In genomic region chr3:88627114-88627513, GRCm38 (mm10) we compare ENCODE assay signal across 17 mouse cellular contexts. TPM values are rescaled to one million over a fixed set of nuclear protein-coding genes. Genes with fewer than 3 reads are reported as not detected.
A peak's percentile ranks its signal among the peaks of the same experiment; 100 is the strongest.
DNase-seq lines count a peak whose midpoint lies in the region; ATAC-seq and TF ChIP-seq lines count a peak whose summit lies in the region.
"Had no signal": no experiment of that assay in that cellular context is flagged by ENCODE, and none has a peak within 500 bp of the region (broad histone marks: within the 10 kb centered on the region; RNA-seq: fewer than 3 reads in every experiment).

No protein-coding gene starts in this region.

- peak in 1 of 2 experiments; percentile 9 for DNase-seq in left cerebral cortex, adult 2 months (ENCODE audit: extremely low spot score in 1 of 2, low spot score in 2 of 2)
- no peak for DNase-seq in left cerebral cortex, postnatal 14 days (ENCODE audit: low spot score in 2 of 2)
- DNase-seq in liver, postnatal 0 days, result no peak
- DNase-seq in urinary bladder, postnatal 36 days (ENCODE audit: low spot score in 2 of 2), result no peak
- DNase-seq: cerebellum, adult 11 months; forebrain, postnatal 0 days; right cerebral cortex, adult 18-20 months; thymus, postnatal 25 days had no signal

- H3K4me1 ChIP-seq in heart, embryonic 15.5 days (replicated peaks), result peaks cover 90% of the 10 kb centered on the region
- H3K4me1 ChIP-seq in heart, embryonic 11.5 days (ENCODE audit: control insufficient read depth, insufficient read depth, low read length), result peaks cover 77% of the 10 kb centered on the region
- H3K4me1 ChIP-seq in liver, postnatal 0 days (ENCODE audit: insufficient read depth), result peaks cover 62% of the 10 kb centered on the region

- ATAC-seq in heart, embryonic 15.5 days (replicated peaks; ENCODE audit: insufficient number of reproducible peaks, insufficient read depth, low FRiP score, low read depth), result no peak
- ATAC-seq in heart, embryonic 11.5 days (replicated peaks; ENCODE audit: insufficient number of reproducible peaks, low FRiP score, low TSS enrichment), result no peak
- peak; percentile 41 for ATAC-seq in common myeloid progenitor, adult 5-6 weeks (replicated peaks; ENCODE audit: low read depth, poor library complexity, severe bottlenecking)
- ATAC-seq in liver, postnatal 0 days, result peak; percentile 30; the same call in 1 of the 2 replicates
- ATAC-seq in CD4-positive, CD25-positive, alpha-beta regulatory T cell, adult 4 months, result no peak
- ATAC-seq: forebrain, postnatal 0 days; inflammation-experienced regulatory T-cells, adult 6 months had no signal

- intact Hi-C loops in left cerebral cortex, adult 2 months (cut with DNase I), result no loop called here
- intact Hi-C loops in left cerebral cortex, postnatal 14 days (cut with DNase I), result no loop called here

- H3K4me2 ChIP-seq in heart, embryonic 15.5 days, result no peak overlapping the region
- no peak overlapping the region for H3K4me2 ChIP-seq in heart, embryonic 11.5 days
- no peak overlapping the region for H3K4me2 ChIP-seq in liver, postnatal 0 days (ENCODE audit: low read depth, low read length)
- H3K4me2 ChIP-seq: limb, embryonic 15.5 days had no signal

- H3K27ac ChIP-seq in heart, embryonic 15.5 days, result peak overlapping the region; percentile 35; the same call in 1 of the 2 replicates
- no peak overlapping the region; the same call in 1 of the 2 replicates for H3K27ac ChIP-seq in heart, embryonic 11.5 days (ENCODE audit: low read depth, low read length)
- H3K27ac ChIP-seq in left cerebral cortex, adult 2 months, result peak overlapping the region; percentile 97
- no peak overlapping the region for H3K27ac ChIP-seq in liver, postnatal 0 days (ENCODE audit: low read depth)

- TF ChIP-seq CTCF in left cerebral cortex, adult 2 months (IDR thresholded peaks at IDR 0.05), result no peak
- no peak for TF ChIP-seq CTCF in liver, postnatal 0 days (IDR thresholded peaks at IDR 0.05; ENCODE audit: low read depth)

- H3K36me3 ChIP-seq in heart, embryonic 15.5 days, result peaks cover 11% of the 10 kb centered on the region
- H3K36me3 ChIP-seq in heart, embryonic 11.5 days (ENCODE audit: control insufficient read depth, insufficient read depth, low read length), result peaks cover 22% of the 10 kb centered on the region
- peaks cover 35% of the 10 kb centered on the region for H3K36me3 ChIP-seq in liver, postnatal 0 days (replicated peaks; ENCODE audit: insufficient read depth, low read length)

- H3K9me3 ChIP-seq in heart, embryonic 15.5 days (replicated peaks), result no peaks in the 10 kb centered on the region
- H3K9me3 ChIP-seq in heart, embryonic 11.5 days (replicated peaks; ENCODE audit: control insufficient read depth, low read length), result no peaks in the 10 kb centered on the region
- no peaks in the 10 kb centered on the region for H3K9me3 ChIP-seq in liver, postnatal 0 days (ENCODE audit: low read length)
- H3K9me3 ChIP-seq: limb, embryonic 15.5 days had no signal

- 27% methylated on average over 4 of the region's 4 CpGs for WGBS in heart, embryonic 15.5 days
- 19% methylated on average over 4 of the region's 4 CpGs for WGBS in heart, embryonic 11.5 days (ENCODE audit: insufficient replicate concordance)
- WGBS in liver, postnatal 0 days (ENCODE audit: insufficient replicate concordance), result 20% methylated on average over 4 of the region's 4 CpGs

- TF ChIP-seq EP300 in liver, postnatal 0 days (IDR thresholded peaks at IDR 0.05; ENCODE audit: low read depth), result no peak

- 0 out of 2 replicates have a peak overlapping the region, but pooled peaks have one; percentile 26 for H3K9ac ChIP-seq in heart, embryonic 15.5 days
- no peak overlapping the region for H3K9ac ChIP-seq in heart, embryonic 11.5 days (ENCODE audit: low read depth, low read length)
- no peak overlapping the region for H3K9ac ChIP-seq in liver, postnatal 0 days (replicated peaks)
- H3K9ac ChIP-seq: forebrain, postnatal 0 days; limb, embryonic 15.5 days had no signal

- no peak overlapping the region for H3K4me3 ChIP-seq in heart, embryonic 15.5 days
- H3K4me3 ChIP-seq in heart, embryonic 11.5 days (ENCODE audit: low read depth, low read length), result no peak overlapping the region
- H3K4me3 ChIP-seq in left cerebral cortex, adult 2 months, result peak overlapping the region; percentile 17; the same call in 1 of the 2 replicates
- H3K4me3 ChIP-seq in liver, postnatal 0 days (ENCODE audit: low read depth, low read length), result no peak overlapping the region
- H3K4me3 ChIP-seq: limb, embryonic 15.5 days had no signal

- H3K27me3 ChIP-seq in heart, embryonic 15.5 days, result no peaks in the 10 kb centered on the region
- no peaks in the 10 kb centered on the region for H3K27me3 ChIP-seq in heart, embryonic 11.5 days (ENCODE audit: control insufficient read depth, insufficient read depth, low read length)
- no peaks in the 10 kb centered on the region for H3K27me3 ChIP-seq in liver, postnatal 0 days (ENCODE audit: insufficient read depth, low read length)
- H3K27me3 ChIP-seq: limb, embryonic 15.5 days had no signal

RNA-seq across cellular contexts. Expression of gene Arhgef2, which starts 21.3 kb away (rescaled TPM):
- 72.8 and 82.5 TPM in 2 replicates for polyA plus RNA-seq in heart, embryonic 15.5 days (2015; fragmentation: Nextera tagmentation; extraction: Ambion mirVana)
- polyA plus RNA-seq in heart, embryonic 11.5 days (2014; fragmentation: Nextera tagmentation; extraction: Ambion mirVana), result 91.4 and 102 TPM in 2 replicates
- total RNA-seq in left cerebral cortex, adult 2 months (2021), result 100 to 1,000 TPM; 239 to 266 TPM
- 100 to 1,000 TPM; 310 to 316 TPM for total RNA-seq in left cerebral cortex, postnatal 14 days (2021)
- total RNA-seq in common myeloid progenitor, adult 5-6 weeks (2017), result 92.2 and 93.1 TPM in 2 replicates
- polyA plus RNA-seq in liver, postnatal 0 days (2015; fragmentation: Nextera tagmentation; extraction: Ambion mirVana), result 13.7 and 13.8 TPM in 2 replicates
- polyA plus RNA-seq in CD4-positive, CD25-positive, alpha-beta regulatory T cell, adult 4 months (2017; shearing (Covaris generic)), result 10 to 100 TPM; 36.5 to 48.6 TPM

RNA-seq across cellular contexts. Expression of gene Rxfp4, which starts 25.8 kb away (rescaled TPM):
- polyA plus RNA-seq in heart, embryonic 15.5 days (2015; fragmentation: Nextera tagmentation; extraction: Ambion mirVana), result not detected in 2 replicates
- polyA plus RNA-seq in heart, embryonic 11.5 days (2014; fragmentation: Nextera tagmentation; extraction: Ambion mirVana), result not detected in 2 replicates
- total RNA-seq in left cerebral cortex, adult 2 months (2021), result not detected
- not detected for total RNA-seq in left cerebral cortex, postnatal 14 days (2021)
- total RNA-seq in common myeloid progenitor, adult 5-6 weeks (2017), result not detected in 2 replicates
- polyA plus RNA-seq in liver, postnatal 0 days (2015; fragmentation: Nextera tagmentation; extraction: Ambion mirVana), result not detected in 2 replicates
- under 1 TPM in 1 of 2 experiments, not detected in 1; 0.26 TPM for polyA plus RNA-seq in CD4-positive, CD25-positive, alpha-beta regulatory T cell, adult 4 months (2017; shearing (Covaris generic))
- total RNA-seq: adrenal gland, postnatal 14 days; forebrain, postnatal 0 days; heart, adult 18-20 months; layer of hippocampus, postnatal 36 days had no signal
- polyA plus RNA-seq: forebrain, postnatal 0 days; inflammation-experienced regulatory T-cells, adult 6 months had no signal

RNA-seq across cellular contexts. Expression of gene Ssr2, which starts 51.4 kb away (rescaled TPM):
- polyA plus RNA-seq in heart, embryonic 15.5 days (2015; fragmentation: Nextera tagmentation; extraction: Ambion mirVana), result 164 and 178 TPM in 2 replicates
- polyA plus RNA-seq in heart, embryonic 11.5 days (2014; fragmentation: Nextera tagmentation; extraction: Ambion mirVana), result 206 and 229 TPM in 2 replicates
- 10 to 100 TPM; 90.2 to 90.3 TPM for total RNA-seq in left cerebral cortex, adult 2 months (2021)
- total RNA-seq in left cerebral cortex, postnatal 14 days (2021), result 100 to 1,000 TPM; 114 to 123 TPM
- total RNA-seq in common myeloid progenitor, adult 5-6 weeks (2017), result 144 and 157 TPM in 2 replicates
- polyA plus RNA-seq in liver, postnatal 0 days (2015; fragmentation: Nextera tagmentation; extraction: Ambion mirVana), result 141 and 155 TPM in 2 replicates
- polyA plus RNA-seq in CD4-positive, CD25-positive, alpha-beta regulatory T cell, adult 4 months (2017; shearing (Covaris generic)), result 100 to 1,000 TPM; 160 to 161 TPM

RNA-seq across cellular contexts. Expression of gene Khdc4, which starts 58.5 kb away (rescaled TPM):
- 61.3 and 69.2 TPM in 2 replicates for polyA plus RNA-seq in heart, embryonic 15.5 days (2015; fragmentation: Nextera tagmentation; extraction: Ambion mirVana)
- 68.2 and 69.8 TPM in 2 replicates for polyA plus RNA-seq in heart, embryonic 11.5 days (2014; fragmentation: Nextera tagmentation; extraction: Ambion mirVana)
- 10 to 100 TPM; 55.3 to 59.3 TPM for total RNA-seq in left cerebral cortex, adult 2 months (2021)
- 10 to 100 TPM; 53.6 to 55.1 TPM for total RNA-seq in left cerebral cortex, postnatal 14 days (2021)
- total RNA-seq in common myeloid progenitor, adult 5-6 weeks (2017), result 52.6 and 71.2 TPM in 2 replicates
- 18.8 and 19.8 TPM in 2 replicates for polyA plus RNA-seq in liver, postnatal 0 days (2015; fragmentation: Nextera tagmentation; extraction: Ambion mirVana)
- 10 to 100 TPM; 49.8 to 50.2 TPM for polyA plus RNA-seq in CD4-positive, CD25-positive, alpha-beta regulatory T cell, adult 4 months (2017; shearing (Covaris generic))

Comparison
In these comparisons a context has a peak if more than half of its experiments do, and no peak if none do; other contexts are left out.
1. H3K27ac ChIP-seq: peak in heart, embryonic 15.5 days (single experiment) and left cerebral cortex, adult 2 months (single experiment); none in heart, embryonic 11.5 days (single experiment) and liver, postnatal 0 days (single experiment).
2. ATAC-seq: peak in common myeloid progenitor, adult 5-6 weeks (single experiment) and liver, postnatal 0 days (single experiment); none in heart, embryonic 15.5 days (single experiment), heart, embryonic 11.5 days (single experiment) and CD4-positive, CD25-positive, alpha-beta regulatory T cell, adult 4 months (single experiment).